Mouse (Mus musculus): ENCODE measurements at regions not wholly inside any gene's neighbourhood (a gene's known extent, or its start where the extent isn't known, plus 50 kb on each side); places are given as distances from the start of the nearest gene placed in this dataset.

GRCm38 (mm10) chr10:29823177-29823576 is 287.5 kb upstream of the Rspo3 start:
- 74% methylated on average over 2 of the region's 2 CpGs for WGBS
- Histone ChIP-seq H3K27me3 (replicated peaks; ENCODE audit: control insufficient read depth, insufficient read depth, low read length) (no peaks in the 10 kb centered on the region), H3K36me3 (ENCODE audit: control insufficient read depth, insufficient read depth, low read length) (no peaks in the 10 kb centered on the region), H3K4me3 (ENCODE audit: insufficient read depth, low read depth, low read length) (no peak overlapping the region), H3K27ac (ENCODE audit: insufficient read depth, low read depth, low read length) (no peak overlapping the region), H3K4me1 (ENCODE audit: control insufficient read depth, insufficient read depth, low read length) (no peaks in the 10 kb centered on the region)
- no peak for DNase-seq
- TF ChIP-seq CTCF (conservative IDR thresholded peaks at IDR 0.05; ENCODE audit: insufficient read depth, insufficient read length, low read depth, low read length) (no peak), POLR2A (IDR thresholded peaks at IDR 0.05; ENCODE audit: low read depth, low read length) (no peak)

GRCm38 (mm10) chr10:29803915-29804545 is 268.4 kb upstream of the Rspo3 start:
- H3K4me1 ChIP-seq (ENCODE audit: control insufficient read depth, insufficient read depth, low read length) = no peaks in the 10 kb centered on the region
- peak; percentile 33 for DNase-seq

GRCm38 (mm10) chr10:29802637-29803036 is 267.0 kb upstream of the Rspo3 start:
- WGBS = 97% methylated on average over 3 of the region's 3 CpGs
- no peak for DNase-seq
- no peak overlapping the region for H3K27ac ChIP-seq (ENCODE audit: insufficient read depth, low read depth, low read length)

More at GRCm38 (mm10) chr10:29803915-29804545, 268.4 kb upstream of the Rspo3 start:
- TF ChIP-seq POLR2A (IDR thresholded peaks at IDR 0.05; ENCODE audit: low read depth, low read length) (no peak), CTCF (conservative IDR thresholded peaks at IDR 0.05; ENCODE audit: insufficient read depth, insufficient read length, low read depth, low read length) (peak; percentile 69)
- Histone ChIP-seq H3K27ac (ENCODE audit: insufficient read depth, low read depth, low read length) (no peak overlapping the region), H3K4me3 (ENCODE audit: insufficient read depth, low read depth, low read length) (no peak overlapping the region), H3K36me3 (ENCODE audit: control insufficient read depth, insufficient read depth, low read length) (no peaks in the 10 kb centered on the region), H3K27me3 (replicated peaks; ENCODE audit: control insufficient read depth, insufficient read depth, low read length) (no peaks in the 10 kb centered on the region)
- WGBS = 39% methylated on average over 6 of the region's 6 CpGs

DNA sequence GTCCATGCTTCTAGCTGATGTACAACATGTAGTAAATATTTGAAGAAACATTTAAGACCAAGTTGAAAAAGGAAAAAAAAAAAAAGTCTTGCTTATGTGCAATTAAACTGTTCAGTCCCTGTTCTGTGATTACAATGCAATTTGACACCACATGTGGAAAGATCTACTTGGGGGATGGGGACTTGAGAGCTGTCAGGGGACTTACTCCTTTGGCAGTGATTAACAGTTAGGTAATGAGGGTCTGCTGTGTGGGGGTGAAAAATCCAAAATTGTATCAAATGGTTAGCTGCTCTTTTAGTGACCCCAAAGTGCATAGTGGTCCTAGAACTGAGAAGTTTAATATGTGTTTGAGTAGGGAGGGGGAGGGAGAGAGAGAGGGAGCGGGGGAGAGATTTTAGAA is 259.0 kb upstream of the Rspo3 start:
- H3K4me1 ChIP-seq (ENCODE audit: control insufficient read depth, insufficient read depth, low read length) = no peaks in the 10 kb centered on the region
- H3K27ac ChIP-seq (ENCODE audit: insufficient read depth, low read depth, low read length) = no peak overlapping the region
- H3K36me3 ChIP-seq (ENCODE audit: control insufficient read depth, insufficient read depth, low read length) = no peaks in the 10 kb centered on the region
- no peaks in the 10 kb centered on the region for H3K27me3 ChIP-seq (replicated peaks; ENCODE audit: control insufficient read depth, insufficient read depth, low read length)
- DNase-seq = no peak
- WGBS = 74% methylated on average over 1 of the region's 1 CpGs
- no peak for TF ChIP-seq POLR2A (IDR thresholded peaks at IDR 0.05; ENCODE audit: low read depth, low read length)
- no peak for TF ChIP-seq CTCF (conservative IDR thresholded peaks at IDR 0.05; ENCODE audit: insufficient read depth, insufficient read length, low read depth, low read length)
- H3K4me3 ChIP-seq (ENCODE audit: insufficient read depth, low read depth, low read length) = no peak overlapping the region

More at GRCm38 (mm10) chr10:29802637-29803036, 267.0 kb upstream of the Rspo3 start:
- Histone ChIP-seq H3K27me3 (replicated peaks; ENCODE audit: control insufficient read depth, insufficient read depth, low read length) (no peaks in the 10 kb centered on the region), H3K4me3 (ENCODE audit: insufficient read depth, low read depth, low read length) (no peak overlapping the region), H3K4me1 (ENCODE audit: control insufficient read depth, insufficient read depth, low read length) (no peaks in the 10 kb centered on the region), H3K36me3 (ENCODE audit: control insufficient read depth, insufficient read depth, low read length) (no peaks in the 10 kb centered on the region)
- no peak for TF ChIP-seq CTCF (conservative IDR thresholded peaks at IDR 0.05; ENCODE audit: insufficient read depth, insufficient read length, low read depth, low read length)
- TF ChIP-seq POLR2A (IDR thresholded peaks at IDR 0.05; ENCODE audit: low read depth, low read length) = no peak

DNA sequence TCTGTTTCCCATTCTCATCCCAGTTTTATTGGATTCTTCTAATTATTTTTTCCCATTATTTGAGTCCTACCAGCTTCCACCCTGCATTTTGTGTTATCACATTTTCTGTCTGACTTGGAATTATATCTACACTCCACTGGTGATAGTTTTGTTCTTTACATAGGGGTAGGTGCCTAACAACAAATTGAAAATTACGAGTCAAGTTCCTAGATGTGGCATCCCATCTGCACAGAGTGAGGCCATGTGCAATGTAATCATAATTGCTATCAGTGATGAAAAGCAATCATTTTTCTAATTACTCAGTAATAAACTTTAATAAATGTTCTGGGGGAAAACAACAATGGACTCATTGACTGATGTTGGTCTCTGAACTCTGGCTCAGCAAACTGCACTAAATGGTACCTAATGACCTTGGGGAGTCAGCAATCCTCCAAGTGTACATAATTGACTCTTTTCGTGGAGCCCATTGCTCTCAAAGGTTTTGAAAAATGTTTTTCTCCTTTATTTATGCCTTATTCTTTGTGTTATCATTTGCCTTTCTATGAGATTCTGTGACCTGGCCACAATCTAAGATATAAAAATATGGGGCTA is 250.6 kb upstream of the Rspo3 start:
- no peak overlapping the region for H3K4me3 ChIP-seq (ENCODE audit: insufficient read depth, low read depth, low read length)
- no peaks in the 10 kb centered on the region for H3K36me3 ChIP-seq (ENCODE audit: control insufficient read depth, insufficient read depth, low read length)
- no peaks in the 10 kb centered on the region for H3K4me1 ChIP-seq (ENCODE audit: control insufficient read depth, insufficient read depth, low read length)
- no peak overlapping the region for H3K27ac ChIP-seq (ENCODE audit: insufficient read depth, low read depth, low read length)
- H3K27me3 ChIP-seq (replicated peaks; ENCODE audit: control insufficient read depth, insufficient read depth, low read length) = no peaks in the 10 kb centered on the region
- 71% methylated on average over 2 of the region's 2 CpGs for WGBS
- no peak for TF ChIP-seq POLR2A (IDR thresholded peaks at IDR 0.05; ENCODE audit: low read depth, low read length)
- no peak for TF ChIP-seq CTCF (conservative IDR thresholded peaks at IDR 0.05; ENCODE audit: insufficient read depth, insufficient read length, low read depth, low read length)
- no peak for DNase-seq

DNA sequence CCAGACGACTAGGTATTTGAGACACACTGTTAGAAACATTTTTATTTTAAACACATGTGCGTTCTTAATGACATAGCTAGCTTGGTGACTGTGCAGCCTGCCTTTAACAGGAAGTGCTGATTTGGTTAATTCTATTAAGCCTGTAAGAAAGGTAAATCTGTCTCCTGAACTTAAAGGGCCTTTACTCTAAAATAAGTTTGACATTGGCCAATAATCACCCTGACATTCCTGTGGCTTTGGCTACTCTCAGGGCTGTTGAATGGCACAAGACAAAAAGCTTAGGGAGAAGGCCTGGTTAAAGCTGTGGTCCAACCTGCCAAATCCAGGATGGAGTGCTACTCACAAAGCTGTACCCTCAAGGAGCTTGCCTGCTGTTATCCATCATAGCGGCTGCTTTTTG is 201.0 kb upstream of the Rspo3 start:
- Histone ChIP-seq H3K27ac (ENCODE audit: insufficient read depth, low read depth, low read length) (no peak overlapping the region), H3K4me3 (ENCODE audit: insufficient read depth, low read depth, low read length) (no peak overlapping the region), H3K27me3 (replicated peaks; ENCODE audit: control insufficient read depth, insufficient read depth, low read length) (no peaks in the 10 kb centered on the region), H3K36me3 (ENCODE audit: control insufficient read depth, insufficient read depth, low read length) (no peaks in the 10 kb centered on the region), H3K4me1 (ENCODE audit: control insufficient read depth, insufficient read depth, low read length) (no peaks in the 10 kb centered on the region)
- WGBS = 77% methylated on average over 3 of the region's 3 CpGs
- no peak for DNase-seq
- TF ChIP-seq POLR2A (IDR thresholded peaks at IDR 0.05; ENCODE audit: low read depth, low read length) (no peak), CTCF (conservative IDR thresholded peaks at IDR 0.05; ENCODE audit: insufficient read depth, insufficient read length, low read depth, low read length) (no peak)

GRCm38 (mm10) chr10:29725319-29725718 is 189.7 kb upstream of the Rspo3 start:
- 93% methylated on average over 3 of the region's 3 CpGs for WGBS

More at GRCm38 (mm10) chr10:29725319-29725718, 189.7 kb upstream of the Rspo3 start:
- Histone ChIP-seq H3K27ac (ENCODE audit: insufficient read depth, low read depth, low read length) (no peak overlapping the region), H3K27me3 (replicated peaks; ENCODE audit: control insufficient read depth, insufficient read depth, low read length) (no peaks in the 10 kb centered on the region), H3K36me3 (ENCODE audit: control insufficient read depth, insufficient read depth, low read length) (no peaks in the 10 kb centered on the region), H3K4me3 (ENCODE audit: insufficient read depth, low read depth, low read length) (no peak overlapping the region), H3K4me1 (ENCODE audit: control insufficient read depth, insufficient read depth, low read length) (no peaks in the 10 kb centered on the region)
- TF ChIP-seq CTCF (conservative IDR thresholded peaks at IDR 0.05; ENCODE audit: insufficient read depth, insufficient read length, low read depth, low read length) (no peak), POLR2A (IDR thresholded peaks at IDR 0.05; ENCODE audit: low read depth, low read length) (no peak)
- DNase-seq = no peak

All from kidney, adult 2 months (tissue).